Mouse (Mus musculus) G1E (cell line): ENCODE measurements around the gene B4galnt1.

ENCODE experiments used
- CTCF ChIP-seq: IDR thresholded peaks from 2 replicates; pipeline ENCODE4 v1.5.1; 2012; ENCODE audit warnings: low read depth, low read length, inconsistent platforms, mixed read lengths
- GATA1 ChIP-seq: IDR thresholded peaks from 2 replicates; pipeline ENCODE4 v1.6.1; 2012; ENCODE audit warnings: borderline replicate concordance, low read length, inconsistent platforms, mixed read lengths
- POLR2AphosphoS5 ChIP-seq: IDR thresholded peaks from 2 replicates; pipeline ENCODE4 v1.6.1; 2012; ENCODE audit warnings: low read depth, low read length, inconsistent platforms; ENCODE audit not compliant: insufficient replicate concordance

DNA sequence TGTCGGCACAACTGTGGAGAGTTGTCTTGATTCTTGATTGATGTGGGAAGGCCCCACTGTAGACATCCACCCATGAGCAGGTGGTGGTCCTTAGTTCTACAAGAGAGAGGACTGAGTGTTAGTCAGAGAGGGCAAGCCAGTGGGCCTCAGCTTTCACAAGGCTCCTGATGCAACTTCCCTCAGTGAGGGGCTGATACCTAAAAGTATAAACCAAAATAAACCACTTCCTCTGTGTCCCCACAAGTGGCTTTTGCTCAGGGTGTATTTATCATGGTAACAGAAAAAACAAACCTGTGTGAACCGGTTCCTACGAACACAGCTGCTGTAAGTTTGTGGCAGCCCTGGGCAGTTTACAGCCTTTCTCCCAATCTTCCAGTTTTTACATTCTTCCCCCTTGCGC, 28.5 kb upstream of the B4galnt1 start:
- TF ChIP-seq CTCF (no peak), GATA1 (no peak), POLR2AphosphoS5 (no peak)
